8 mouse cellular contexts compared by ENCODE assay signal in the genomic region with DNA sequence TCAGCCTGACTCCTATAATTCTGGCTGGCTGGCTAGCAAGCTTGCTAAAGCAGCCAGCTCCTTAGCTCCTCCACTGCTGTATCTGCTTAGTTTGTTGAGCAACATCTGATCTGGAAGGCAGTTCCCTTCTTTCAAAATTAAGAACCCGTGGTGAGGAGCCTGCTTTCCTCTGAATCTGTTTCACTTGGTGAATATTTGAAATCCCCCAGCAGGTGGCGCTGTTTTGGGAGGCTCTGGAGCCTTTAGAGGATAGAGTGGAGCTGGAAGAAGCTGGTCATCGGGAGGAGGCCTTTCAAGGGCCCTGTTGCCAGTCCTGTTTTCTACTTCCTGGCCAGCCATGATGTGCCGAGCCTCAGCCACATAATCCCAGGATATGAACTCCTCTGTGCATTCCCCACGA.
DNase-seq lines count a peak whose midpoint lies in the region; ATAC-seq and TF ChIP-seq lines count a peak whose summit lies in the region.

No protein-coding gene starts in this region.

- peak; percentile 61 for TF ChIP-seq CTCF in liver, adult 2 months (IDR thresholded peaks at IDR 0.05; ENCODE audit: low read depth, low read length)

- no peak overlapping the region for H3K27ac ChIP-seq in kidney, embryonic 15.5 days
- no peak overlapping the region for H3K27ac ChIP-seq in liver, adult 2 months (replicated peaks; ENCODE audit: insufficient read depth, low read depth, low read length)

- H3K79me2 ChIP-seq in liver, adult 2 months (ENCODE audit: control insufficient read depth, insufficient read depth, low read length), result no peaks in the 10 kb centered on the region

- no peak for TF ChIP-seq POLR2A in liver, adult 2 months (IDR thresholded peaks at IDR 0.05; ENCODE audit: extremely low read depth, insufficient read depth, low read length)

- H3K9ac ChIP-seq in kidney, embryonic 15.5 days, result no peak overlapping the region
- H3K9ac ChIP-seq in liver, adult 2 months (ENCODE audit: low read depth, low read length), result no peak overlapping the region

- peak; percentile 50 for DNase-seq in 3134 (ENCODE audit: extremely low read depth, insufficient read length, low spot score)
- peak; percentile 65 for DNase-seq in T-cell, adult 2 months (ENCODE audit: low spot score)
- DNase-seq in cerebellum, postnatal 4 days (ENCODE audit: low spot score in 2 of 2), result peak; percentile 64 to 81
- DNase-seq in gastrocnemius, postnatal 36 days, result peak; percentile 67 to 83
- DNase-seq in liver, adult 2 months (ENCODE audit: extremely low read depth, low read depth, low spot score), result peak; percentile 47
- DNase-seq in ovary, postnatal 10 days (ENCODE audit: low spot score), result peak; percentile 48
- DNase-seq in thymus, postnatal 25 days, result peak; percentile 73

- intact Hi-C loops in gastrocnemius, postnatal 36 days (cut with DNase I), result no loop called here

- H3K36me3 ChIP-seq in kidney, embryonic 15.5 days, result no peaks in the 10 kb centered on the region
- no peaks in the 10 kb centered on the region for H3K36me3 ChIP-seq in liver, adult 2 months (ENCODE audit: control insufficient read depth, insufficient read depth, low read length)

- no peaks in the 10 kb centered on the region for H3K27me3 ChIP-seq in kidney, embryonic 15.5 days
- H3K27me3 ChIP-seq in liver, adult 2 months (ENCODE audit: control insufficient read depth, insufficient read depth, low read length), result no peaks in the 10 kb centered on the region

- H3K4me3 ChIP-seq in kidney, embryonic 15.5 days (replicated peaks), result no peak overlapping the region
- no peak overlapping the region for H3K4me3 ChIP-seq in liver, adult 2 months (ENCODE audit: insufficient read depth, low read depth, low read length)

- ATAC-seq in kidney, embryonic 15.5 days (replicated peaks; ENCODE audit: low FRiP score), result 0 out of 2 replicates have a peak, but pooled peaks have one; percentile 27

- H3K9me3 ChIP-seq in kidney, embryonic 15.5 days (replicated peaks), result no peaks in the 10 kb centered on the region

- H3K4me1 ChIP-seq in kidney, embryonic 15.5 days, result peaks cover 21% of the 10 kb centered on the region
- H3K4me1 ChIP-seq in liver, adult 2 months (ENCODE audit: control insufficient read depth, insufficient read depth, low read length), result no peaks in the 10 kb centered on the region

- 56% methylated on average over 5 of the region's 5 CpGs for WGBS in kidney, embryonic 15.5 days
- WGBS in liver, adult 2 months, result 45% methylated on average over 5 of the region's 5 CpGs

- no peak overlapping the region for H3K4me2 ChIP-seq in kidney, embryonic 15.5 days
